Mouse (Mus musculus): ENCODE data around the gene Gm21822.
"Not testable (repeated sequence)": the region's sequence is repeated elsewhere in the genome, so short reads cannot be mapped to it uniquely, and the experiment has no call there.

The Gm21822 gene
- long read RNA-seq, experiment 1: 0 reads
- long read RNA-seq, experiment 2: 0 reads

- intact Hi-C loops (cut with DNase I): not testable (repeated sequence)
Observed at GRCm38 (mm10) chrY:18654182-18654581, at the start of gene Gm21822. Gene Gm21822 (plus strand): TSS chrY:18654482.
